Mouse (Mus musculus) cerebellum, adult 11-12 months (tissue): ENCODE data around the gene Caly.

Experiments
- DNase-seq: peaks from one replicate; pipeline ENCODE4 v3.0.0; 2022

Gene Caly

DNA sequence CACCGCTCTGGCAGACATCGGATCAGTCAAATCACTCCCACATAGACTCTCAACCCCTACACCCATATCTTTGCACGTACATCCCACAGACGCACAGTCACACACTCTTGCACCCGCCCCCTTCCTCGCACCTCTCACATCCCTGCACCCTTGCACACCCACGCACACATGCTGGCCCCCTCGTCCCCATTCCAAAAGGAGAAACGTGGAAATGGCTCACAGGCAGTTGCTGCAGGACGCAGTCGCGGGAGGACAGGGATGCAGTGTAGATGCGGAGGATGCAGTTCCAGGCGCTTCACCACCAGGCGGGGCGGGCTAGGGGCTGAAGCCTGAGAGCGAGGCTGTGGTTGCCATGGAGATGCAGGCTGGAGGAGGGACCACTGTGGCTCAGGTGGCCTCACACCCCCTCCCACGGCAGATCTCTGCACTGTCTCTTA is at the start of gene Caly:
Gene Caly, minus strand, starts transcription at position 307 of the 437 bp plus-strand sequence.
- DNase-seq, result peak; percentile 84

GRCm38 (mm10) chr7:140127911-140128310 is 45.6 kb upstream of the Caly start:
- DNase-seq, result no peak

DNA sequence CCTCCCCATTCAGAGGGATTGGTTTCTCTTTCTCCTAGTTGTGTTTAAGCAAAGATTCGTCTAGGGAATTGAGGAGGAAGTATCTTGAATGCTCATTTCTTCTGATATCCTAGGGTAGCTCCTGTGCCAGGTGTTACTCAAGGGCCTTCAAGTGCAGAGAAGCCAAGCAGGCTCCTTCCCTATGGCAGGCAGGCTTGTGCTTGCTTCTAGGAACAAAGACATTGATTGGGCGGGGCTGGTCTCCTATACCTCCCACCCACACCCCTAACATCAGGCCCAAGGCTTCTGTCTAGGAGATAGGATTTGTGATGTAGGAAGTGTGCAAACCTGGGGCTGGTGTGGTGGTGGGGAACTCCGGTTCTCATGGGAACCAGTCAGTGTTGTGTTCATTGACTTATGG is 44.6 kb upstream of the Caly start:
- no peak for DNase-seq

- DNase-seq, result no peak
These were observed 43.6 kb upstream of the Caly start for GRCm38 (mm10) chr7:140126022-140126350.

DNA sequence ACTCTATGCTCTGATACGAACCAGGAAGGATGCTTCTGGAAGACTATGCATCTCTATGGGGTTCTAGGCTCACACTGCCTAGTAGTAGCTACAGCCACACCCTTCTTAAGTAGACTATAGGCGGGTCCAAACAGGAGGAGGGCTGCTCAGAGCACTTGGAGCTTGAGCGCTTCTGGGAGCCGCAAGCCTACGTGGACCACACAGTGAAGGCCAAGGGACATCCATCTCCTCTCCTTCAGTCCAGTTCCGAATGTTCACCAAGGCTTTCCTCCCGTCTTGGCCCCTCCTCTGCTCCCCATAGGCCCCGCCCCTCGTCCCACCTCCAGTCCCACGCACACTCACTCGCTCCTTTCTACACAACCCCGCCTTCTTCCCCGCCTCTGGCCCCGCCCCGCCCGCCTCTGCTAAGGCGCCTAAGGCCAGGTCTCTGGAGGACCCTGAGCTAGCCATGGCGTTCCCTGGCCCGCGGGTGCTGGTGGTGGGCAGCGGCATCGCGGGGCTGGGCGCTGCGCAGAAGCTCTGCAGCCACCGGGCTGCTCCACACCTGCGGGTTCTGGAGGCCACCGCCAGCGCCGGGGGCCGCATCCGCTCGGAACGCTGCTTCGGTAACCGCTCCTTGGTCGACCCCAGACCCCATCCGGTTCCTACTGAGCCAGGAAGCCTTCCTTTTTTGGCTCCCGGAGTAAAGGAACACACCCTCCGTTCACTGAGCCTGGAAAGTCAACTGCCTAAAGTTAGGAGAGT is 43.1 kb upstream of the Caly start:
- DNase-seq, result peak; percentile 94

GRCm38 (mm10) chr7:140124382-140124781 is 42.0 kb upstream of the Caly start:
- DNase-seq, result no peak

DNA sequence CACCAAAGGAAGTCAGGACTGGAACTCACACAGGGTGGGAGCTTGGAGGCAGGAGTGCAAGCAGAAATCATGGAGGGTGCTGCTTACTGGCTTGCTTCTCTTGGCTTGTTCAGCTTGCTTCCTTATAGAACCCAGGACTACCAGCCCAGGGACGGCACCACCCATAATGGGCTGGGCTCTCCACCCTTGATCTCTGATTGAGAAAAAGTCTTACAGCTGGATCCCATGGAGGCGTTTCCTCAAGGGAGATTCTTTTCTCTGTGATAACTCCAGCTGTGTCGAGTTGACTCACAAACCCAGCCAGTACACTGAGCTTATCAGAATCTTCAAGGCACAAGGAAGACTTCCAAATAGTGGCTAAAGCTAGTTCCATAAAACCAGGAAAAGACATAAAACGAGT is 40.4 kb upstream of the Caly start:
- no peak for DNase-seq

DNA sequence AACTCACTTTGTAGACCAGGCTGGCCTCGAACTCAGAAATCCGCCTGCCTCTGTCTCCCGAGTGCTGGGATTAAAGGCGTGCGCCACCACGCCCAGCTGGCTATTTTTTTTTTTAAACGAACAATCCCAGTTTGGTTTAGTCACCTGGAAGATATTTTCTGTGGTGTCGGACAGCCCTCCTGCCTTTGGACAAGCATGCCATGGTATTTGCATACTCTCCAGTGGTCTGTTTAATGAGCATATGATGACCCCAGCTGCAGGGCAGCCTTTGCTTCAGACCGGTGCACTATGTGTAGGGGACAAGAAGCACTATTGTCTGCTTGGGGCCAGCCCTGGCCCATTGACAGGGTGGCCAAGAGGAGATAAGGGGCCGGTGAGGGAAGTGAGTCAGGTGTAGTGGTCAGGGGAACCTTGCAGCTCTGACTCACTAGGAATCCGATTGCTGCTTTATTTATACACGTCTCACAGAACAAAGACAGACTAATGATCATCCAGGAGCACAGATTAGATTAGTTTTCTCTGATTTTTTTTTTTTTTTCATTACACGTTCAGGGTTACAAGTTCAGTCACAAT is 39.1 kb upstream of the Caly start:
- no peak for DNase-seq

- DNase-seq, result no peak
These were observed 38.1 kb upstream of the Caly start for GRCm38 (mm10) chr7:140120484-140120883.

DNA sequence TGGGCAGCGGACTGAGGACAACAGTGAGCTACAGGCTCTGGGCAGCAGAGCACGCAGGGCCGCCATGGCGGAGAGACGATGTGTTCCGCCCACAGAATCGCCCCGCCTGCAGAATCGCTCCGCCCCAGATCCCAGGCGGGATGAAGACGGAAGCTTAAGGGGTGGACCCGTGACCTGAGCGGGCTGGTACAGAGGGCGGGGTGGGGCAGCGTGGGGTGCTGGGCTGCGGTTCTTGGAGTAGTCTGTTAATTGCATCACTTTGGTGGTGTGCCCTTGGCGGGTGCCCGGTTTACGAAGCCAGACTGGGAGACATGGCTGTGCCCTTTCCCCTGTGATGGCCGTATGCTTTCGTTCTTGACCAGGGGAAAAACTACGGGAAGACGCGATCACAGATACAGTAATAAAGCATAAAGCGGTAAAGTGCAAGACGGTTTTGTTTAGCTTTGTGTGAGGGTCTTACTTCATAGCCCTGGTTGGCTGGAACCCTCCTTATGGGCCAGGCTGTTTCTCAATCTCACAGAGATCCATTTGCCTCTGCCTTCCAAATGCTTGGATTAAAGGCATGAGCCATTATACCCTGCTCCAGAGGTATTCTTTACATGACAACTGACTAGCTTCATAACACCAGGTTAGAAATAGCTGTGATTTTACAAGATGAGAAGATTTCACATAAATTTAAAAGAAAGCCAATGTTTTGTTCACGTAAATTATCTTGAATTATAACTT is 34.1 kb upstream of the Caly start, which contains the start of gene Echs1:
Gene Echs1, minus strand, starts transcription at position 148 of the 726 bp plus-strand sequence.
- DNase-seq, result peak; percentile 88

- DNase-seq, result no peak
These were observed 33.4 kb upstream of the Caly start, which contains the start of gene Paox for GRCm38 (mm10) chr7:140115583-140116328. Paox (plus strand) TSS chr7:140115799.

- DNase-seq, result no peak
These were observed 29.6 kb upstream of the Caly start for GRCm38 (mm10) chr7:140111943-140112342.

DNA sequence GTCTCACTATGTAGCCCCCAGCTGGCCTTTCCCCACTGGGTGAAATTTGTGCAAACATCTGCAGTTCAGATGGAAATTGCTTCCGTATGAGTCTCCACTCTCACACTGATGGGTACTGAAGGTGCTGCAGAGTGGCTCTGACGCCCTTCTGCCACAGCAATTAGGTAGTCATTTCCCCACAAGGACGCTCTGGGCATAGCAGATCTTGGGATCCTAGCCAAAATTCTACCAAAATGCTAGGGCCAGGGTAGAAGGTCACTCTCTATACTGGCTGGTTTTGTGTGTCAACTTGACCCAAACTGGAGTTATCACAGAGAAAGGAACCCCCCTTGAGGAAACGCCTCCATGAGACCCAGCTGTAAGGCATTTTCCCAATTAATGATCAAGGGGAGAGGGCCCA is 21.7 kb upstream of the Caly start:
- DNase-seq, result no peak

- peak; percentile 89 for DNase-seq
These were observed 19.9 kb upstream of the Caly start, which contains the start of gene Fuom for GRCm38 (mm10) chr7:140101993-140102860. Fuom (minus strand) TSS chr7:140102441.

GRCm38 (mm10) chr7:140101498-140101897 is 19.1 kb upstream of the Caly start:
- peak; percentile 42 for DNase-seq

DNA sequence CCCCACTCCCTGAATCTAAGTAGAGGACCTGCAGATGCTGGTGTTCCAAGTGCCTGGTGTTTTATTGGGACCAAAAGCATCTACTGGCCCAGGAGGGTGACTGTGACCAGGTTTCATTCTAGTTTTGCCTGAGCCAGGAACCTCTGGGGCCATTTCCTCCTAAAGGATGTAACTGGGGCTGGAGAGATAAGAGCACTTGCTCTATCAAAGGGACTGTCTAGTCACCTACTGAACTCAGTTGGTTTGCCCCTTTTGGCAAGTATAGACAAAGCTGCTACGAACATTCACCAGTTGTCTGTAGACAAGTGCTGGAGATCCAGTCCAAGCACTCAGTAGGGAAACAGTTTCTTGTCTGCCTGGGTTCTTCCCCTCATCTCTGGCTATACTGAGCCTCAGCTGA is 16.1 kb upstream of the Caly start:
- DNase-seq, result no peak

DNA sequence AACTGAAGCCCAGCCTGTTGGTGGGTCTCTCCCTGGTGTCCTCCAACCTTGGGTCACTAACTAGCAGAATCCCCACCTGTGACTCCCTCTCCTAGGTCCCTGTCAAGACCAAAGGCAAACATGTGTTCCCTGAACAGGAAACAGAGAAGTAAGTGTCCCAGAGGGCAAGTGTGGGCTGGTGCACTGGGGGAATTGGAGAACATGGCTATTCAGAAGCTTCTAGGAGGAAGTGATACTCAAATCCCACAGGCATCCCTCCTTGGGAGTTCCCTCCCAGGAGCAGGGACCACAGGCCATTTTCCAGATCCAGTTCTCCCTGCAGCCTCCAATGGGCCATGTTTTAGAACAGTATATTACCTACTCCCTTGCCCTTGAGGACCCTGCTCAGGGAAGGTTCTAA is 13.7 kb upstream of the Caly start:
- DNase-seq, result no peak

- DNase-seq, result no peak
These were observed 13.2 kb upstream of the Caly start for GRCm38 (mm10) chr7:140095556-140095955.

DNA sequence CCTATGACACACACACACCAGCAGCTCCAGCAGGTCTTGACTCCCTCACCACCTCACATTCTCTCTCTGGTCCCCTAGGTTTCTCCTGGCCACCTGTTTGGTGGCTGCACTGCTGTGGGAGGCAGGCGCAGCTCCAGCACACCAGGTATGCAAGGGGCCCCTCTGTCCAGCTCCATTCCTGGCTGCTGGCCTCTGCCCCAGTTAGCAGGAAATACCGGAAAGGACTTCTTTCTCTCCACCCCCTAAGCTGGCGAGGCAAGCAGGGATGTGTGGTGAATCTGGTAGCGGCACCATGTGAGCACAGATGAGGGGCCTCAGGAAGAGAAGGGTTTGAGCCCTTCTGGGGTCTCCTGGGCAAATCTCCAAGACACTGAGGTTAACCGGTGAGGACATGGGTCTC is 12.6 kb upstream of the Caly start:
- no peak for DNase-seq

DNA sequence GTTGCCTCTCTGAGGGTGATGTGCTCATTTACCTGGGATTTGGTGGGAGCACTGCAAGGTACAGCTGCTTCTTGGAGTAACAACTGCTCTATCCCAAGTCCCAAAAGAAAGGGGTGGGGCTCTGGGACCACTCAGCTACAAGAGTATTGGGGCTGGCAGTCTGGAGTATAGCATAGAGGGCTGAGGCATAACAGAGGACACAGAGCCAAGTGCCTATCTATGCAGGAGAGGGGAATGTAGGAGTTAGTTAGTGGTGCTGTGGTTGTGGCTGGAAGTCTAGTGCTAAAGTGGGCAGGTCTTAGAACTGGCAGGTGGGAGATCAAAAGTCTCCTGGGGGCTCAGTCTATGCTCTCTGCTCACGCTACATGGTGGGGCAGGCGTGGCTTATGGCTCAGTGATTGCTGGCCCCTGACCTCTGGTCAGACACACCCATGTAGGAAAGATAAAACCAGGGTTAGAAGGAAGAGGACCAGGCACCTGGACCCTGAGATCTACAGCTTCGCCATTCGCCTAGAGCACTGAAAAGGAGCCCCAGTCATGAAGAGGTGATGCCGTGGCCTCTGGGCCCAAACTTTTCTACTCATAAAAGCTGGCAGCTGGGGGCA is 10.7 kb upstream of the Caly start, which contains the start of gene Prap1:
Gene Prap1, plus strand, starts transcription at position 472 of the 605 bp plus-strand sequence.
- no peak for DNase-seq

- DNase-seq, result no peak
These were observed 8.3 kb upstream of the Caly start for GRCm38 (mm10) chr7:140090601-140091000.
